Mouse (Mus musculus) intestine, embryonic 15.5 days (tissue): ENCODE data around the gene Pkp4. TPM values are rescaled to one million over a fixed set of nuclear protein-coding genes. Genes with fewer than 3 reads are reported as not detected.

Experiments used
- ATAC-seq: fragments of 200-750 bp; cut with Nextera tagmentation; 2 replicates; pipeline ENCODE4 v1.8.0; 2017; ENCODE audit warnings: moderate TSS enrichment, moderate library complexity
- H3K27ac ChIP-seq: fragments of 300-500 bp; sonication (generic); 2 replicates; pipeline ENCODE4 v1.5.1; 2015; ENCODE audit warnings: mild to moderate bottlenecking, inconsistent platforms
- H3K27me3 ChIP-seq: fragments of 300-500 bp; sonication (generic); replicated peaks from 2 replicates; pipeline ENCODE4 v1.6.1; 2015; ENCODE audit warnings: inconsistent platforms
- H3K36me3 ChIP-seq: fragments of 300-500 bp; sonication (generic); 2 replicates; pipeline ENCODE4 v1.6.1; 2015; ENCODE audit warnings: inconsistent platforms
- H3K4me1 ChIP-seq: fragments of 300-500 bp; sonication (generic); replicated peaks from 2 replicates; pipeline ENCODE4 v1.6.1; 2015; ENCODE audit warnings: inconsistent platforms
- H3K4me2 ChIP-seq: fragments of 300-500 bp; sonication (generic); replicated peaks from 2 replicates; pipeline ENCODE4 v1.6.1; 2015; ENCODE audit warnings: mild to moderate bottlenecking, inconsistent platforms
- H3K4me3 ChIP-seq: fragments of 300-500 bp; sonication (generic); replicated peaks from 2 replicates; pipeline ENCODE4 v1.5.1; 2015; ENCODE audit warnings: inconsistent platforms
- H3K9ac ChIP-seq: fragments of 300-500 bp; sonication (generic); 2 replicates; pipeline ENCODE4 v1.6.1; 2015; ENCODE audit warnings: inconsistent platforms
- H3K9me3 ChIP-seq: fragments of 300-500 bp; sonication (generic); 2 replicates; pipeline ENCODE4 v1.6.1; 2016; ENCODE audit warnings: inconsistent platforms
- WGBS: fragments of 180-500 bp; shearing (Covaris S2); methylation state at CpG from one replicate; pipeline ENCODE4 v1.1.7; 2015; 5-methylcytosine and 5-hydroxymethylcytosine counted together
- polyA plus RNA-seq: library from polyadenylated mRNA; unstranded; fragments of >200 nt; fragmentation: Nextera tagmentation; extraction: Ambion mirVana; gene quantifications from 2 replicates; pipeline ENCODE4 v1.2.1, GENCODE M21; 2015

The Pkp4 gene
- polyA plus RNA-seq, 1 experiment from 2014 or later = 17.4 TPM

DNA sequence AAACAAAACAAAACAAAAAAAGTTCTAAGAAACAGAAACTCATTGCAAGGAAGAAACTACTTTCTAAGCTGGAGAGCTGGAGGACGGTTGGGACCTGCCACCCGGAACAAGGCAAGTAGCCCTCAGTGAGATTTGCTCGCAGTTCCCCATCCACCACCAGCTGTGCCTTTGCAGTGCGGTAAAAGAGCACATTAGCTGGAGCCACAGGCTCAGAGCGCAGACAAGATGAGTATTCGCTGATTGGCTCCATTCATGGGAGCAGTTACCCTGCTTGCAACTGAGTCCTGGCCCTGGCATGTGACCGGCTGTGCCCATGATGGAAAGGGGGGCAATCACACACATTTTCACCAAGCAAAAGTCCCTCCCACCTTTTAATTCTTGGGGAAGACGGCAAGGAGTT is 127.0 kb downstream of the Pkp4 start:
- Histone ChIP-seq H3K9me3 (no peaks in the 10 kb centered on the region), H3K9ac (no peak overlapping the region), H3K36me3 (no peaks in the 10 kb centered on the region), H3K4me3 (no peak overlapping the region), H3K4me2 (no peak overlapping the region), H3K27ac (no peak overlapping the region), H3K4me1 (0 out of 2 replicates have a peak, but pooled peaks cover 6% of the 10 kb centered on the region), H3K27me3 (no peaks in the 10 kb centered on the region)
- WGBS = 76% methylated on average over 8 of the region's 8 CpGs
- peak; percentile 34; the same call in 1 of the 2 replicates for ATAC-seq

- H3K9me3 ChIP-seq = no peaks in the 10 kb centered on the region
- no peak overlapping the region for H3K4me2 ChIP-seq
- WGBS = 79% methylated on average over 2 of the region's 2 CpGs
- no peaks in the 10 kb centered on the region for H3K36me3 ChIP-seq
- no peak overlapping the region for H3K27ac ChIP-seq
- H3K27me3 ChIP-seq = no peaks in the 10 kb centered on the region
- no peak for ATAC-seq
- H3K4me1 ChIP-seq = 0 out of 2 replicates have a peak, but pooled peaks cover 6% of the 10 kb centered on the region
- H3K4me3 ChIP-seq = no peak overlapping the region
- H3K9ac ChIP-seq = no peak overlapping the region
Measured at GRCm38 (mm10) chr2:59289411-59289810, 128.8 kb downstream of the Pkp4 start.

- no peak overlapping the region for H3K27ac ChIP-seq
- no peak for ATAC-seq
Measured at GRCm38 (mm10) chr2:59290391-59290790, 129.7 kb downstream of the Pkp4 start.

GRCm38 (mm10) chr2:59299831-59300230 is 139.2 kb downstream of the Pkp4 start:
- Histone ChIP-seq H3K4me2 (no peak overlapping the region), H3K9ac (no peak overlapping the region), H3K27ac (no peak overlapping the region), H3K4me3 (no peak overlapping the region), H3K27me3 (no peaks in the 10 kb centered on the region), H3K9me3 (no peaks in the 10 kb centered on the region), H3K4me1 (no peaks in the 10 kb centered on the region), H3K36me3 (no peaks in the 10 kb centered on the region)
- ATAC-seq = no peak
- 84% methylated on average over 3 of the region's 3 CpGs for WGBS

More at GRCm38 (mm10) chr2:59290391-59290790, 129.7 kb downstream of the Pkp4 start:
- Histone ChIP-seq H3K9me3 (no peaks in the 10 kb centered on the region), H3K36me3 (no peaks in the 10 kb centered on the region), H3K27me3 (no peaks in the 10 kb centered on the region), H3K9ac (no peak overlapping the region), H3K4me3 (no peak overlapping the region), H3K4me1 (0 out of 2 replicates have a peak, but pooled peaks cover 6% of the 10 kb centered on the region), H3K4me2 (no peak overlapping the region)
- WGBS = 81% methylated on average over 3 of the region's 3 CpGs

DNA sequence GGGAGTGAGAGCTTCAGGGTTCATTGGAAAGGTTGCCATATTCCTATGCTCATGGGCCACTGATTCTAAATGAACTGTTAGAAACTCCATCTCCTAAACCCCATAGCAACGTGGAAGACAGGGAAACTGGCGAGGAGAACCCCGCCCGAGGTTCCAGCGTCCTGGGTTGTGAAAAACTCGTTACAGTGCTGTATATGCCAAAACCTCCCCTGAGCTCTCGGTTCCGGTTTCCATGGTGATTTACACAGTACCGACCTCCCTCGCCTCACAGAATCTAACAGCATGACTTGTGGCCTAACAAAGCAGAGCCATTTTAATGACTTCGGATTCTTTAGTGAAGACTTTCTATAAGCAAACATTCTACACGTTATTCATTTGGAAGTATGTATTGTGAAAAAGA is 141.0 kb downstream of the Pkp4 start:
- no peaks in the 10 kb centered on the region for H3K9me3 ChIP-seq
- WGBS = 60% methylated on average over 12 of the region's 12 CpGs
- ATAC-seq = no peak
- H3K4me3 ChIP-seq = no peak overlapping the region
- no peaks in the 10 kb centered on the region for H3K27me3 ChIP-seq
- no peak overlapping the region for H3K9ac ChIP-seq
- H3K36me3 ChIP-seq = no peaks in the 10 kb centered on the region
- no peak overlapping the region for H3K27ac ChIP-seq
- no peak overlapping the region for H3K4me2 ChIP-seq
- H3K4me1 ChIP-seq = no peaks in the 10 kb centered on the region

DNA sequence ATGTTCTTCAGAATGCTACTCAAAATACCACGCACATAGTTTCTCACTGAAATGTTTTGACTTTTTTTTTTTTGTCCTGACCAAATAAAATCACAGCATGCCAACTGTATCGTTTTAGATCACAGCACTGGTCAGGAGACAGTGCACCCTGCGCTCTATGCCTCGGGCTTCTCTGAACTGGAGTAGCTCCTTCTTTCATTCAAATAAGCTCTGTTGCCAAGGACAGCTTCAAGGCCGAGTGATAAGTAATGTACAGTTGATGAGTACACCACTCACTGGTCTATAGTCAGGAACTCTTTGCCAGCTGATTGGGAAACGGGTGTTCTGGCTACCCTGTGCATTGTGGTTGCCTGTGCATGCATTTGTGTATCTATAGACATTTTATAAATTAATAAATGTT is 141.8 kb downstream of the Pkp4 start:
- H3K4me3 ChIP-seq = no peak overlapping the region
- no peaks in the 10 kb centered on the region for H3K9me3 ChIP-seq
- H3K27me3 ChIP-seq = no peaks in the 10 kb centered on the region
- no peak overlapping the region for H3K4me2 ChIP-seq
- no peak for ATAC-seq
- H3K36me3 ChIP-seq = no peaks in the 10 kb centered on the region
- no peak overlapping the region for H3K9ac ChIP-seq
- WGBS = 84% methylated on average over 6 of the region's 6 CpGs
- H3K4me1 ChIP-seq = no peaks in the 10 kb centered on the region
- no peak overlapping the region for H3K27ac ChIP-seq

DNA sequence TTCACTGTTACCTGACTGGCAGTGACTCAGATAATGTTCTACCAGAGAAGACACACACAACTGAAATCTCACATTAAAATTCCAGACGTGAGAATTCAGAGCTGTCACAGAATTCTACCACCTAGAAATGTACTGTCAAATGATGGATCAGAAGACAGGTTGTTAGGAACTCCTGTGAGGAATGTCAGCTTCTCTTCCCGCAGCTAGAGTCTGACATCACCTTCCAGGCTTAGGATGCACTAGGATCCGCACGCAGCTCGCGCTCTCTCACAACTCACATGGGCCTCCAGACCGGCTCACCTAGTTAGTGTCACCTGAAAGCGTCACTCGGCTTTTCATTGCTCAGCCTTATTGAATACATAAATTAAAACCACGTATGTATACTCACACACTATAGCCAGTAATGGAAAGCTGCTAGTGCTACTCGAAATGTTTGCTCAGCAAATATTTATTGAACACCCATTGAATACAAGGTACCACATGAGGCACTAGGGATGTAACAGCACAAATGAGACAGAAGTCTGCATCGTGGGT is 142.9 kb downstream of the Pkp4 start:
- 83% methylated on average over 12 of the region's 12 CpGs for WGBS
- no peak for ATAC-seq

GRCm38 (mm10) chr2:59307302-59307701 is 146.7 kb downstream of the Pkp4 start:
- 85% methylated on average over 8 of the region's 8 CpGs for WGBS
- no peaks in the 10 kb centered on the region for H3K27me3 ChIP-seq
- ATAC-seq = no peak
- no peaks in the 10 kb centered on the region for H3K4me1 ChIP-seq
- H3K4me3 ChIP-seq = no peak overlapping the region
- no peaks in the 10 kb centered on the region for H3K9me3 ChIP-seq
- H3K4me2 ChIP-seq = no peak overlapping the region
- H3K27ac ChIP-seq = no peak overlapping the region
- no peak overlapping the region for H3K9ac ChIP-seq
- peaks cover 18% of the 10 kb centered on the region; the same call in 1 of the 2 replicates for H3K36me3 ChIP-seq

More for the DNA sequence above, 142.9 kb downstream of the Pkp4 start:
- no peaks in the 10 kb centered on the region for H3K9me3 ChIP-seq
- H3K4me2 ChIP-seq = no peak overlapping the region
- H3K27ac ChIP-seq = no peak overlapping the region
- 0 out of 2 replicates have a peak, but pooled peaks cover 3% of the 10 kb centered on the region for H3K36me3 ChIP-seq
- H3K4me1 ChIP-seq = no peaks in the 10 kb centered on the region
- H3K9ac ChIP-seq = no peak overlapping the region
- H3K4me3 ChIP-seq = no peak overlapping the region
- no peaks in the 10 kb centered on the region for H3K27me3 ChIP-seq

DNA sequence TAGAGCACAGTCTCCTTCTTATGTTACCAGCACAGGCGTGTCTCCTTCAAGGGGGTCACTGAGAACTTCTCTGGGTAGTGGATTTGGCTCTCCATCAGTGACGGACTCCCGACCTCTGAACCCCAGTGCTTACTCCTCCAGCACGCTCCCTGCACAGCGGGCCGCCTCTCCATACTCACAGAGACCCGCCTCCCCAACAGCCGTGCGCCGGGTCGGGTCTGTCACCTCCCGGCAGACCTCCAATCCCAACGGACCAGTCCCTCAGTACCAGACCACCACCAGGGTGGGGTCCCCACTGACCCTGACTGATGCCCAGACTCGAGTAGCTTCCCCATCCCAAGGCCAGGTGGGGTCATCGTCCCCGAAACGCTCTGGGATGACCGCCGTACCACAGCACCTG is 147.4 kb downstream of the Pkp4 start:
- H3K9ac ChIP-seq = no peak overlapping the region
- ATAC-seq = no peak
- no peak overlapping the region for H3K27ac ChIP-seq
- 92% methylated on average over 19 of the region's 19 CpGs for WGBS
- no peak overlapping the region for H3K4me2 ChIP-seq
- H3K4me3 ChIP-seq = no peak overlapping the region
- no peaks in the 10 kb centered on the region for H3K27me3 ChIP-seq
- H3K9me3 ChIP-seq = no peaks in the 10 kb centered on the region
- H3K4me1 ChIP-seq = no peaks in the 10 kb centered on the region
- H3K36me3 ChIP-seq = peaks cover 18% of the 10 kb centered on the region; the same call in 1 of the 2 replicates

- H3K36me3 ChIP-seq = peaks cover 17% of the 10 kb centered on the region
- 58% methylated on average over 6 of the region's 6 CpGs for WGBS
- no peak for ATAC-seq
- H3K4me2 ChIP-seq = no peak overlapping the region
- no peaks in the 10 kb centered on the region for H3K4me1 ChIP-seq
- no peak overlapping the region for H3K4me3 ChIP-seq
- H3K27ac ChIP-seq = no peak overlapping the region
- 0 out of 2 replicates have a peak, but pooled peaks cover 1% of the 10 kb centered on the region for H3K9me3 ChIP-seq
- no peaks in the 10 kb centered on the region for H3K27me3 ChIP-seq
- H3K9ac ChIP-seq = no peak overlapping the region
Measured at GRCm38 (mm10) chr2:59313293-59313692, 152.6 kb downstream of the Pkp4 start.

- H3K4me2 ChIP-seq = no peak overlapping the region
- no peaks in the 10 kb centered on the region for H3K4me1 ChIP-seq
Measured at GRCm38 (mm10) chr2:59318631-59319030, 158.0 kb downstream of the Pkp4 start.

DNA sequence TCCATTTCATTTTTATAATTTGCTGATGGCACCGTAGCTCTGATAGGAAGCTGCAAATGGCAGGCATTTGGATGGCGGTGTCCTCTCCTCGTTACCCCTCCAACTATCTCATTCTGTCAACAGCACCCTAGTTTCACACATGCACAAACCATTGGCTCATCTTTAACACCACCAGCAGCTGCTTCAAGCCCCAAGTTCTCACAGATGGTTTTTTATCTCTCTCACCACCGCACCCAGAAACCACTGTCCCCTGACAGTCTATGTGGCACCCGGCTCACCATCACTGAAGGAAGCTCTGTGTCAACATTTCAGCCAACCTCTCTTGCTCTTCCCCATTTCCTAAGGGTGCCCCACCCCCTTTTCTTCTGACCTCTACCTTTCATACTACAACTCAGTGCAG is 167.3 kb downstream of the Pkp4 start:
- Histone ChIP-seq H3K9me3 (no peaks in the 10 kb centered on the region), H3K4me3 (no peak overlapping the region), H3K4me2 (no peak overlapping the region), H3K27me3 (no peaks in the 10 kb centered on the region), H3K27ac (no peak overlapping the region), H3K36me3 (no peaks in the 10 kb centered on the region), H3K4me1 (no peaks in the 10 kb centered on the region), H3K9ac (no peak overlapping the region)
- no peak for ATAC-seq
- WGBS = 92% methylated on average over 5 of the region's 5 CpGs

More at GRCm38 (mm10) chr2:59318631-59319030, 158.0 kb downstream of the Pkp4 start:
- WGBS = 97% methylated on average over 1 of the region's 1 CpGs
- Histone ChIP-seq H3K36me3 (peaks cover 24% of the 10 kb centered on the region), H3K9ac (no peak overlapping the region), H3K9me3 (peaks cover 9% of the 10 kb centered on the region; the same call in 1 of the 2 replicates), H3K4me3 (no peak overlapping the region), H3K27me3 (no peaks in the 10 kb centered on the region), H3K27ac (no peak overlapping the region)
- no peak for ATAC-seq

- ATAC-seq = no peak
- H3K9ac ChIP-seq = no peak overlapping the region
- no peak overlapping the region for H3K27ac ChIP-seq
- no peak overlapping the region for H3K4me3 ChIP-seq
- no peaks in the 10 kb centered on the region for H3K27me3 ChIP-seq
- no peaks in the 10 kb centered on the region for H3K36me3 ChIP-seq
- no peaks in the 10 kb centered on the region for H3K4me1 ChIP-seq
- H3K4me2 ChIP-seq = no peak overlapping the region
- WGBS = 78% methylated on average over 9 of the region's 9 CpGs
- no peaks in the 10 kb centered on the region for H3K9me3 ChIP-seq
Measured at GRCm38 (mm10) chr2:59331093-59331492, 170.4 kb downstream of the Pkp4 start.
